Mouse (Mus musculus) T-cell, adult 2 months (primary cell): ENCODE measurements at regions not wholly inside any gene's neighbourhood (a gene's known extent, or its start where the extent isn't known, plus 50 kb on each side); places are given as distances from the start of the nearest gene placed in this dataset.

Experiments used
- DNase-seq: peaks from one replicate; pipeline ENCODE4 v3.0.0; 2022; ENCODE audit warnings: low spot score

DNA sequence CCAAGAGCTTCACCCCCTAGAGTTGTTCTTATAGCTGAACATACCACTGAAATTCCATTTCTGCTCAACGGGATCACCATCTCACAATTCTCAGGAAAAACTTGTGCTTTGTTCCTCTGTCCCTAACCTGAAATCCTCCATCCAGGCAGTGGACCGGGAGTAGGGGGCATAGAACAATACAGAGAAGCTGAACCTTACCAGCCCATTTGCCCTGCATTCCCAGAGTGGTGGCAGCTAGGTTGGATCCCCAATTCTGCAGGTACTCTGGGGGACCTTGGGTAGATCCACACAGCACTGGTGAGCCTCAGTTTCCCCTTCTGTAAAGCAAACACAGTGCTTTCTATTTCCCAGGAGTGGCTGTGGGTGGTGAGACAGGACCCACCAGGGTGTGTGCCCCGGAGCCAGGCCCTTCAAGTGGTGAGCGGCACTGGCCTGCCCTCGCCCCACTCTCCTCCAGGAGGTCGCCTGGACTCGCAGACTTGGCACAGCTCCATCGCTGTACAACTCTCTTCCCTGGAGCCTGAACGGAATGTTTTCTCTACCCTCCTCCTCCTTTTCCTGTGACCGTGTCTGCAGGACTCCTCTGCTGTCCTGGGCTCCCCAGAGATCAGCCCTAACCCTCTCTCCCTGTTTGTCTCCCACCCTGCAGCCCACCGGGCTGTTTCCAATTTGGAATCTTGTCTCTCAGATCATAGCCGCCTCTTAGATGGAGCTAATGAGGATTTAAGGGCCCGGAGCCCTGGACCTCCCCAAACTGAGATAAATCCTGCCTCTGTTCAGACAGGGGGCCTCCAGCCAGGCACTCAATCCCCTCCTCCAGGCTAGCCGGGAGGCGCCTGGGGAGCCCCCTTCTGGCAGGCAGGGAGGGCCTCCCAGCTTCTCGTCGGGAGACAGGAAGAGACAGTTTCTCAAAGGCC is 52.3 kb upstream of the Cux1 start:
- no peak for DNase-seq

DNA sequence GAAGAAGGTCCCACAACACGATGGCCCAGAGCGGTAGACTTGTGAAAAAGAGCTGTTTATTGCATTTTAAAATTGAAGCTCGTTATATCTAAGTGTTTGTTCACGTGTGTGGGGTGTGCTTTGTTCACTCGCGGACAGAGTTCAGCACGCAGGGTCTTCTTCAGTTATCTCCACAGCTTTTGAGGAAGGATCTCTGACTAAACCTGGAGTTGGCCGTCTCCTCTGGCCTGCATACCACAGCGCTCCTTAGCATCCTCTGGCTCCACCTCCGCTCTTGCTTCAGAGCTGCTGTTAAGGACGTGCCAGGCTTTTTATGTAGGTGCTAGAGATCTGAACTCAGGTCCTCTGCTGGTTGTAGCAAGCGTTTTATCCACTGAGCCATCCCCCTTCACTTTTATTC is 52.9 kb upstream of the Cux1 start:
- no peak for DNase-seq

DNA sequence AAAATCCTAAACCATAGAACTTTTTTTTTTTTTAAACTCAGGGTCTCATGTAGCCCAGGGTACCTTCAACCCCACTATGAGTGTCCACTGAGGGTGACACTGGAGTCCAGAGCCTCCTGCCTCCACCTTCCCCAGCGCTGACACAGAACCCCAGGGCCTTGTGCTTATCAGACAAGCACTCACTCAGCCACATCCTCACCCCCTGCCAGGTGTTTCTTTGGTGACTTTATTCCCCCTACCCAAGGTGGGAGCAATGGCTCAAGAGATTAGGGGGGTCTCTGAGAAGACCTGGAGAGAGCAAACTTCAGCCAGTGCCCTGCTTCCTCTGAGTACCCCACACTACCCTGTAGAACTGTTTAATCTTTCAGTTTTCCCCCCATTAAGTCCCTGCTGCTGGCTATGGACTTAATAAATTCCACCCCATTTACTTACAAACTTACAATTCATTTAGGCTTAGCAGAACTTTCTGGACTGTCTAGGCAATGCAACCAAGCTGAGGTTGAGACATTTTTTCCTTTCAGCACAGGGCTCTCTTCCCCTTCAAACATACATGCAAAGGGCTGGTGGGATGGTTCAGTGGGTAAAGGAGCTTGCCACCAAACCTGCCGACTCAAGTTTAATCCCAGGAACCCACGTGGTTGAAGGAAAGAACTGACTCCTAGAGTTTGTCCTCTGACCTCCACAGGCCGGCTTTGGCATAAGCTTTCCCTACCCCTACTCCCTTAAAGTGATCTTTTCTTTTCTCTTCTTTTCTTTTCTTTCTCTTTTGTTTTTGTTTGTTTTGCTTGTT is 54.2 kb upstream of the Cux1 start:
- DNase-seq = no peak

DNA sequence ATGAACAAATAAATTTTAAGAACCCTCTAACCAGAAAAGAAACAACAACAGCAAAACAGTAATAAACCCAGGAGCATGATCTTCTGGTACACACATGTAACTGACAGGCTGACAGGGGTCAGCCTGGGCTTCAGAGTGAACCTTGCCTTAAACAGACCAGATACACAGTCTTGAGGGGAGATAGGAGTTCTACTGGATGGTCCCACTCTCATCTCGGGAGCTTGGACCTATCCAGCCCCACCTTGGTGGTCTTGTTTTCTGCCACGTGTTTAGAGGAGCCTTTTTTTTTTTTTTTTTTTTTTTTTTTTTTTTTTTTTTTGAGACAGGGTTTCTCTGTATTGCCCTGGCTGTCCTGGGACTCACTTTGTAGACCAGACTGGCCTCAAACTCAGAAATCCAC is 54.9 kb upstream of the Cux1 start:
- DNase-seq = no peak

DNA sequence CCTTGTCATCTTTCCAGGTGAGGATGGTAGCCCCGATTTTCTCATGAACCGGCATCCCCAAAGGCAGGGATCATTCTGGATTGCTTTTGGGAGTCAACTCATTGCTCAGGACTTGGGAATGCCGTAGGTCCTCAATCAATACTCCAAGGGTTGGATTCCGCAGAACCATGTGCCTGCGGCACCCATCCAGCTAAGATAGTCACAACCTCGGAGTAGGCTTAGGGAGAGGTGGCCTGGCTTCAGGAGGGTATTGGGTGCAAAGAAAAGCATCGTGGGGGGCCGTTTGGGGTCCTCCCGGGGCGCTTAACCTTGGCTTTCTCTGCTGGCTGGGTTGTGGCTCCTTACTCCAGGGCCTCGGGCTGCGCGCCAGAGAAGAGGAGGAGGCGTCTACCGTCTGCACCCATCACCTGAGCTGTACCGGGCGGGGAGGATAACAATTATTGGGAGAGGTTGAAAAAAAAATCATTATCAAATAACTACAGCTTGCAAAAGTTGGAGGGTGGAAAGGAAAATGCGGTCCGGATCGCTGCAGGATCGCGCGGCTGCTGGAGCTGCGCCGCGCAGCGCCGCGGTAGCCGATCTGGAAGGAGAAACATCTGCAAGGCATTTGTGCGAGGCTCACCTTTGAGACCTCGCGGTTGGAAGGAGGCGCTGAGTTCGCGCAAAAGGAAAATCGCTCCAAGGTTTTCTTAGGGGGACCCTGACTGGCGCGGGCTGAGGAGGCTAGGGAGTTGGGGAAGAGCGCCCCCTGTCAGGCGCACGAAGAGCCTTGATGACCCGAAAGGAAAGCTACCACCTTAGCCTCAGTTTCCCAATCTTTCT is 55.6 kb upstream of the Cux1 start:
- peak; percentile 72 for DNase-seq

DNA sequence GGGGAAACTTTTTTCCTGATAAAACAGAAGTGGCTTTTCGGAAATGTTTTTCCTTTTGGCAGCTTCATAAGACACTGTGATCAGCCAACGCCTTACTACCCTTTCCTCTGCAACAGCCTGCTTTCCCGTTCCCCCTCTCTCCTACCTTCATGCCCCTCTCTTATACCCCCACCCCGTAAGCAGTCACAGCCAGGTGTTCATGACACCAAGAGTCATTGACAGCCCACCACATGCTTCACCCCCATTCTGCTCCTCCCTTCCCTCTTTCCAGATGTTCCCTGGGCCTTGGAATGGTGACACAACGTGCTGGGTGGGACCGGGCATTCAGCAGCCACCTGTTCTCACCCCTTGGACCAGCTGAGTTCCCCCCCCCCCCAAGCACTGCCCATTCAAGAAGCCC is 56.5 kb upstream of the Cux1 start:
- no peak for DNase-seq

DNA sequence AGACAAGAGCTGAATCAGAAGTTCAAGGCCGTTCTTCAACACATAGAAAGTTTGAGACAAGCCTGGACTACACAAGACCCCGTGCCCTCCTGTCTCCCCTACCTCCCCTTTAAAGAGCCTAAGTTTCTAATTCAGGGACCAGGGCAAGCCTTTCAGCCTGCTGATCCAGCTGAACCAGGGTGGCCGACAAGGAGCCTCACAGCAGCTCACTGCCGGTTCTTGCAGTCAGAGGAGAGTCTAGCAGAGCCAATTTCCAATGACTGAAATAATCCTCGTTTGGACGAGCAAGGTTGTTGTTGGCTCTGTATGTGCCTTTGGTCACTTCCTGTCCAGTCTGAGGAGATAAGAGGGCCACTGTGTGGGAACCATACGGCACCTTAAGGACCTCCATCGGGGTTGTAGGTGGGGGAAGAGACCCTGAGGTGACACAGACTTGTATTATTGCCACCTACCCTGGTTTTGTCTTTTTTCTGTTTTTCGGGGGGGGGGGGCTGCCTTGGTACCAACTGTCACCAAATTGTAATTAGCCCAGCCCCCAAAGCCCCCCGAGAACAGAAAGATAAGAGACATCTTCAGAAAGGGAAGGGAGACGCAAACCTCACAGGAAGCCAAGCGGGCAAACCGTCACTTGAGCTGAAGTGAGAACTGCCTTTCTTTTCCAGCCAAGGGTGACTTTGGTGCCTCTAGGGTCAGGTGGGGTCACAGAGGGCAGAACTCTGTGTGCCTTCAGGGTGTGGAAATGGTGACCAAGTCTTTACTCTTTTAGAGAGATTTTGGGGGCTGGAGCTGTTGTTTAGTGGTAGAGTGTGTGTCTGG is 58.1 kb upstream of the Cux1 start:
- DNase-seq = no peak

DNA sequence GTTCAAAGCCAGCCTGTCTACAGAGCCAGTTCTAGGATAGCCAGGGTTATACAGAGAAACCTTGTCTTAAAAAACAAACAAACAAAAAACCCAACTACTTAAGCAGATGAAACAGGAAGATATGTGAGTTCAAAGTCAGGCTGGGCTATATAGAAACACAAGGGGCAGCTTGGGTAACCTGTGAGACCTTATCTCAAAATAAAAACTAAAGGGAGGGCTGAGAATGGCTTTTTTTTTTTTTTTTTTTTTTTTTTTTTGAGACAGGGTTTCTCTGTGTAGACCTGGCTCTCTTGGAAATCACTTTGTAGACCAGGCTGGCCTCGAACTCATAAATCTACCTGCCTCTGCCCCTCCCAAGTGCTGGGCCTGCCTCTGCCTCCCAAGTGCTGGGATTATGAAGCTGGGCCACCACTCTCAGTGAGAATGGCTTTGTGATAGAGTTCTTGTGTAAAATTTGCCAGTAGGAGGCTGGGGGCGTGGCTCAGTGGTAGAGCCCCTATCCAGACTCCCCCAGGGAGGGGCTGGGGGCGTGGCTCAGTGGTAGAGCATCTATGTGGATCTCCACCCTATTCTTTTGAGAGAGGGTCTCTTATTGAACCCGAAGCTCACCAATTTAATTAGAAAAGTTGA is 59.0 kb upstream of the Cux1 start:
- DNase-seq = peak; percentile 11

DNA sequence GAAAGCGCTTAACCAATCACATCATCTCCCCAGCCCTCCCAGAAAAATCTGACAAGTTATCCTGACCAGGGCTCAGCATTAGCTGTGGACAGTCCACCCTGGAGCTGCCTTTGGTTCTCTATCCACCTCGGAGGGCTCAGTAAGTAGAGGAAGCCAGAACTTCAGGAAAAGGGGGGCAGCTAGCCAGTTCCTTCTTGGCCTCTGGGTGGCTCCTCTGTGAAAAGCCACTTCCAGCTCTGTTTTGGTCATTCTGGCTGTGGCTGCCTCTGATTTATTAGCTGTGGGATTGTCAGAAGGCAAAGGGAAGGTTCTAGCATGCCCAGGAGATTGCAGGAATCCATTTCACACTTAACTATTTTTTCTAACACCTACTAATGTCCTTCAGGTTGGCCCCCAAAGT is 59.6 kb upstream of the Cux1 start:
- DNase-seq = no peak

DNA sequence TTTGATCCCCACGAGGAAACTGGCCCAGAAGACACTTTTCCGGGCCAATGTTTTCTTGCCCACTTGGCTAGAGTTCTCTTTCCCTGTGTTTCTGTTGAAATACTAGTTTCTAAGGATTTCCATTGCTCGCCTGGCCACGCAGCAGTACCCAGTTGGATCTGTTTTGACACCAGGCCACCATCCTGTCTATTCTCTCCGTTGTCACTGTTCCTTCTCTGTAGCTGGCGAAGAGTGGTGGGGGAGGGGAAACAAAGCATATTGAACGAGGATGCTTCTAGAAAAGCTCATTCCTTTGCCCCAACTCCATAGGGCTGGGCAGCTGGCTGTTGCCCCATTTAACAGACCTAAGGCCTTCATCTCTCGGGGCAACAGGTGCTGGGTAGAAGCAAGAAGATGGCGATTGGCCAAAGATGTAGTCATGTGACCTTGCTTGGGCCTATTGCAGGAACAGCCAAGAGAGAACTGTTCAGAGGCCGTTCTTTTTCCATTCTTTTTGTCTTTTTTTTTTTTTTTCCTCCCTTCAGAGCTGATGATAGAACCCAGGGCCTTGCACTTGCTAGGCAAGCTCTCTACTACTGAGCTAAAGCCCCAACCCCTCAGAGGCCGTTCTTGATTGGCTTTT is 60.5 kb upstream of the Cux1 start:
- no peak for DNase-seq

DNA sequence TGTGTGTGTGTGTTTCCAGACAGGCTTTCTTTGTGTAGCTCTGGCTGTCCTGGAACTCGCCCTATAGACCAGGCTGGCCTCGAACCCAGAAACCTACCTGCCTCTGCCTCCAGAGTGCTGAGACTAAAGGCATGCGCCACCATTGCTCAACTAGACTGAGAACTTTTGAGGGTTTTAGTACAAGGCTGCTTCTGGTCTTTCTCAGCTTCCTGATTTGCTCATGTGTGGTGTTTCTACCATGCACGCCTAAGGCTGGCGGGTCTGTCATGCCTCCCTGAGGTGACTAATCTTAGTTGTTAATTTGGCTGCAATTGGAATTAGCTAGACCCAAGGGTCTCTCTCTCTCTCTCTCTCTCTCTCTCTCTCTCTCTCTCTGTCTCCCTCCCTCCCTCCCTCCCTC is 61.2 kb upstream of the Cux1 start:
- DNase-seq = no peak

DNA sequence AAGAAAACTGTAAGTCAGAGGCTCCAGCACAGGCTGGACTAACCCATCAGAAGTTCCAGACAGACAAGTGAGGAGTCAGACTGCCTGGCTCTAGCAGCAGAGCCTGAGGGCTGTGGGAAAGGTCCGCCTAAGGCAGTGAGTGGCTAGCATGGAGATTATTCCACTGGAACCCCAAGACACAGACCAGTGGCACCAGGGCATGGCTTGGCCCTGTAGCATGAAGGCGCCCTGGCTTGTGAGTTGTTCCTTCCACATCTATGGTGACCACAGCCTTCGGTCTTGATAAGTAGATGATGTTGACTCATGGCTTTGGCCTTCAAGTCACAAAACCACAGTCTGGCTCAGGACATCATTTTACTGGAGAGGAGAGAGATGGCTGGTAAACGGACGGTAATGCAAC is 60.7 kb upstream of the Myl10 start:
- DNase-seq = no peak

DNA sequence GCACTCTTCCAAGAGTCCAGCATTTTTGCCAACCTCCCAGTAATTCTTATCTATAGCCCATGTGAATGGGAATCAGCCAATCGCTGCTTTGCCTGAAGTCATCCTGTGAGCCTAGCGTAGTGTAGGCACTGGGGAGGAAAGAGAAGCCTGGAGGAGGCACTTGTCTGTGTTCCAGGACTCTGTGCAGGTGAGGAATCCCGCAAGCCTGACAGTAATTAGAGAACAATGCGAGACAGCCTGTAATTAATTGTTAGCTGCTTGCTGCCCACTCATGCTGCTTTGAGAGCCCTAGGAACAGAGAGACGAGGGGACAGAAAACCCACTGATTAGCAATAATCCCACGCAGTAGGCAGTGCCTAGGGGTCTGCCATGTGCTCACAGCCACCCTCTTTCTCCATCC is 59.0 kb upstream of the Myl10 start:
- DNase-seq = no peak

DNA sequence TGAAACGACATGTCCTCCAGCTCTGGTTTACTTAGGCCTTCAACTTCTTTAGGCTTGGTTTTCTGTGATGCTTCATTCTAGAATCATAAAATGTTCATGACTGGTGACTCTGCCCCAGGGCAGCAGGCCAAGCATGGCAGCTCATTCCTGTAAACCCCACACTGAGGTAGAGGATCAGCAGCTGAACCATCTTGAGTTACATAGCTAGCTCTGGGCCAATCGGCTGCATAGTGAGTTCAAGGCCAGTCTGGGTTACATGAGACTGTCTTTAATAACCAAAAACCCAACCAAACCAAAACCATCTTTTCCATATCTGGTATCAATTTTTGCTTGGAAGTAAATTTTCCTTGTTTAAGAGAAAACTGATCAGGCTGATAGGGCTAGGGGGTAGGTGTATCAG is 57.8 kb upstream of the Myl10 start:
- no peak for DNase-seq

DNA sequence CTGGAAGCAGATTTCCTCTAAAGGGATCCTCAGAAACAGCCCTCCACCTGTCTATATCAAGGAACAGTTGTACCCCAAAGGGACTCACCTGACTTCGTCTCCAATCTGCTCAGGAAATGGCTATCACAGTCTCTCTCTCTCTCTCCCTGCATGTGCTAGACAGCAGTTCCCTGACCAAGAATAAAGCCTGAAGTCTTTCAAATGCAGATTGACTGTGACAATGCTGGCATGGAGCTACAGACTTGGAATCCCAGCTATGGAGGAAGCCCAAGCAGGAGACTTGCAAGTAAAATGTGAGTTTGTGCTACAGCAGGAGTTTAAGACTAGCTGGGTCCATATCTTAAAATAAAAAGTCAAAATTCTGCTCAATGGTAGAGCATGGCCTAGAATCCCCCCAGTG is 56.5 kb upstream of the Myl10 start:
- no peak for DNase-seq

DNA sequence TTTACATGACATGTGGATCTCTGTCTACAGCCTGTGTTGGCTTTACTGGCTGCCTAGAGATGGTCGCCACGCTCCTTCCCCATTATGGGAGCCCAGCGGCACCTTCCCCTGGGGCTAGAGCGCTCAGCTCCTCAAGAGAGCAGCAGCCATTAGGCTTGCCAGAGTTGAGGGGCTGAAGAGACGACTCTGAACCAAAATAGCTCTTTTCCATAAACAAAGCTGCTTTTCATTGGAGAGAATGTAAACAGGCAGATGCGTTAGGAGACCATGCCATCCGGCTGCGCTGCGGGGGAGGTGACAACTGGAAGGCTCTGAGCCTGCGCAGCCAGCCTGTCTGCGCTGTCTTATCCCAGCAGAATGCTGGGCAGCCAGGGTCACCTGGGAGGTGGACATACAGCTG is 55.1 kb upstream of the Myl10 start:
- DNase-seq = no peak

DNA sequence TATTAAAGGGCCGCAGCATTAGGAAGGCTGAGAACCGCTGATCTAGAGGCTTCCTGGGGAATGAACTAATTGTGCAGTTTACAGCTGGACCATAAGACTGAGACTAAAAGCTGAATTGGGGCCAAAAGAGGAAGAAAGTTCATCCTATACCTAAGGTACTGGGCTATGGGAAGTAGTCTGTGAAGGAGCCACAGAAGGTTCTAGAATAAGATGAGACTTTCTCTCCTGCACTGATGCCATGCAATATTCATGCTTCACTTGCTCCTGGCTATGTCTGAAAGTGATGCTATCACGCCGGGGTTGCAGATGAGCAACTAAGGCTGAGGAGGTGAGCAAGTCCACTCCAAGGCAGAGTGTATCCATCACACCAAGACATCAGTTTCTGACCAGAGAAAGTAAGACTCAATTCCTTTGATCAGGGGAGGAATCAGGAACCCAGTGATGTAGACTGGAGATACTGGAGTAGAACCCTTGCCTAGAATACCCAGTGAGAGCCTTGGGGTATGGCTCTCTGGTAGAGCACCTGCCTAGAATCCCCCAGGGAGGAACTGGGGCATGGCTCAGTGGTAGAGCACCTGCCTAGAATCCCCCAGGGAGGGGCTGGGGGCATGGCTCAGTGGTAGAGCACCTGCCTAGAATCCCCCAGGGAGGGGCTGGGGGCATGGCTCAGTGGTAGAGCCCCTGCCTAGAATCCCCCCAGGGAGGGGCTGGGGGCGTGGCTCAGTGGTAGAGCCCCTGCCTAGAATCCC is 51.9 kb upstream of the Myl10 start:
- DNase-seq = no peak

DNA sequence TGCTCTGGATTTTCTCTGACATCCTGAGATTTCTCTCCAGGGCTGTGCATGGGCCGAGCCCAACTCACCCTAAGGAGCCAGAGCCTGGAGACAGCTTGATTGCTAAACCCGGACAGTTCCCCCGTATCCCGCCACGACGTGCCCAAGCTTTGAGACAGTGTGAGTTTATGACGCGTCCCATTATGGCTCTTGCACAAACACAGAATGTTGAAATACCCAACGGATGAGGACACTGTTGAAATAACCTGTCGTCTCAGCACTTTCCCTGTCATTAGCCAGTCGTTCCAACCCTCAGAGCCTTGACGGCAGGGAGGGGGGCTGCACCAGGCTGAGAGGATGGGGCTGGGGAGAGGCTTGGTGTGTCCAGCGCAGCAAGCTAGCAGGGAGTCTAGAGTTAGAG is 50.7 kb upstream of the Myl10 start:
- DNase-seq = no peak
